Mouse (Mus musculus): ENCODE results near the gene Tm7sf2.
A peak's percentile ranks its signal among the peaks of the same experiment; 100 is the strongest.

The Tm7sf2 gene

GRCm38 (mm10) chr19:6067724-6068415 is at the start of gene Tm7sf2:
TSS of gene Tm7sf2 (minus strand) at chr19:6068373.
- DNase-seq = peak; percentile 91 to 95

DNA sequence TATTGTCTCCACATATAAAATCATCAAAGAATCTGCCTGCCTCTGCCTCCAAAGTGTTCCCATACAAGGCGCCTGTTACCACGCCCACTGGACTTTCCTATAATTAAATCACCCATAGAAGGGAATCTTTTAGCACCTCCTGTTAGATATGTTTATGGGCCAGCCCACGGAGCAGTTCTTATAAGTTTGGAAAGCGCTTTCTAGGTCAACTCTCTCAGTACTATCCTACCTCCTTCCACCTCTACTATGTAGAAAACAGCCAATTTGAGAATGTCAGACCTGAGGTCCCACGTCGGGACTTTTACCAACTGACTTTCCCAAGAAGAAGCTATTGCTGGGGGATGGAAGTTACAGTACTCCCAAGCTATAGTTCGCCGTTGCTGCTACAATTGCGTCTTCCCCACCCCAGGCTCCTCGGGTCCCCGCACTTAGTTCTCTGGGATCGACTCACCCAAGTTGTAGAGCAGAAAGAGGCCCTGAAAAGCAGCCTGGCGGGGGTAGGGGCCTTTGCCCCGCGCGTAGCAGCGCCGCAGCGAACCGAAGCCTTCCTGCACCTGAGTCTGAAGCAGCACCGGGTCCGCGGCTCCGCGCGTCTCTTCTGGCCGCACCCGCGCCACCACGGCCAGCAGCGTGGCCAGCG is 49.3 kb upstream of the Tm7sf2 start:
- no peak for DNase-seq

DNA sequence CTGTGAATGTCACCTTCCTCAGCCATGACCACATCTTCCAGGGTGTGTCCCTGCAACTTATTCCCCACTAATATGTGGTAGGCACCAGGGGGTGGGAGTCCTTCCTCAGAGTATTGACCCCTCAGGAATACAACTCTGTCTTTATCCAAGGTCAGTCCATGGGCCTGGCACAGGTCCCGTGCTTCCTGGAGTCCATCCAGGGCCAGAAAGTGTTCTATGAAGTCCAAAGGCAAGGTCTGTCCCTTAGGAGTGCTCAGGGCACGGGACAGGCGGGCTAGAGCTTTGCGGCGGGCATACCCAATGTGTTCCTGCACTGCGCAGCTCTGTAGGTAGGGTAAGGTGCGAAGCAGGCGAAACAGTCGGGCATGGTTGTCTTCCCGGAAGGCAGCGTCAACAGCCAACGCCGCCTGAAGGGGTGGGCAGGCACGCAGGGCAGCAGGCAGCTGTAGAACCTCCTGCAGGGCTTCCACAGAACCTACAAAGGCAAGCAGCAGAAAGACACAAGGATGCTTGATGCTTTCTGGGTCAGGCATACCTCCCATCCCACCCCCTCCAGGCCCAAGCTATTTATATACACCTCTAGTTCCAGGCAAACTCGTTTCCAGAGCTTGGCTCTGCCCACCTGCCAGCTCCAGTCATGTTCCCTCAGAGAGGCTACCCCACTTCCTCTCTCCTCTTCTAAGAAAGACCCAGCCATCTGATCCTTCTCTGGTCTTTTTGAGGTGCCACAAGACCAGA is 48.1 kb upstream of the Tm7sf2 start:
- peak; percentile 45 to 47 for DNase-seq

DNA sequence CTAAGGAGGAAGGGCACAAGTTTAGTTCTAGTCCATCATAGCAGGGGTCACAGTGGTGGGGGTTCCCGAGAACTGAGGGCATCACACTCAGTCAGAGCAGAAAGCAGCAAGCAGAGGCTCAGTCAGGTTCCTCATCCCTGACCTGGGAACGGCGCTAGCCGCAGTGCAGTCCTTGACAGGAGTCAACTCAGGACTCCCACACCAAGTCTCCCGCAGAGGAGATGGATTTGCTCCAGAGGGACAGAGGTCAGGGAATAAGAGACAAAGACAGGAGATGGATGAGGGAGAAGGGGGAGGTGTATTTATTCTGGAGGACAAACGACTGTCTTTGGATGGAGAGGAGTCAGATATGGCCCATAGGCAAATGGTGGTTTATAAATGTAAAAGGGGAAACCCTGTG is 44.9 kb upstream of the Tm7sf2 start:
- DNase-seq = no peak

DNA sequence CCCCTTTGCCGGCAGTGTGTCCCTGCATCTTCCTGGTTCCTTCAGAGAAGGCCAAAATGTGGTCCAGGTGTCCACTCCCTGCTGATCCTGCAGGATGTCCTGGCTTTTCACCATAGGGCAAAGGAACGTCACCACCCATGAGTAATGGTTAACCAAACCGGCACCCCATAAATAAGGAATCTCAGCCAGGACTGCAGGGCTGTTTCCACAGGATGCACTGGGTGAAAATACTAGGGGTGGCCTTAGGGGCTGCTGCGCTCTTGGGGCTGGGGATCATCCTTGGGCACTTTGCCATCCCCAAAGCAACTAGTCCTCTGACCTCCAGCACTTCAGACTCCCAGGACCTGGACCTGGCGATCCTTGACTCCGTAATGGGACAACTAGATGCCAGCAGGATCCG is 37.4 kb upstream of the Tm7sf2 start, which contains the start of gene Naaladl1:
Naaladl1 (plus strand) TSS at position 197 of the 400 bp plus-strand sequence.
- no peak for DNase-seq

DNA sequence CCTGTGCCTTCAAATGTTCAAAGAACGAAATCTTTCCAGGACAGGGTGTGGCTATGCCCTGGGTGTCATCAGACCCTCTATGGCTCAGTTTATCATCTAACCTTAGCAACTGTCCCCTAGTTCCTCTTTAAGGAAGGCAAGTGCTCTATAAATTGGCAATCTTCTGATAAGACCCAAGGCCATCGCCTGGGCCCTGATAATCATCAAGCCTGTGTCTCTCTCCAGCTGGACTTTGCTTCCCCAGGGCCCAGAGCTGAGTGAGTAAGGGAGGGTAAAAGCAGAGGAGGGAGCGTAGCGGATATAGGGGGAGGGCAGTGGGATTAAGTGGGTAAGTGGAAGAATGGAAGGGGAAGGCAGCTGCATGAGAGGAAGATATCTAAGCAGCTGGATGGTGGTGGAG is 36.3 kb upstream of the Tm7sf2 start:
- DNase-seq = no peak

GRCm38 (mm10) chr19:6102169-6102853 is 34.1 kb upstream of the Tm7sf2 start:
- DNase-seq = no peak

- no peak for DNase-seq
Measured at GRCm38 (mm10) chr19:6101186-6101585, 33.0 kb upstream of the Tm7sf2 start.

GRCm38 (mm10) chr19:6097847-6098246 is 29.7 kb upstream of the Tm7sf2 start:
- no peak for DNase-seq

GRCm38 (mm10) chr19:6094119-6094518 is 25.9 kb upstream of the Tm7sf2 start, which contains the start of gene AC131692.1:
TSS of gene AC131692.1 (plus strand) at chr19:6094419.
- no peak for DNase-seq

DNA sequence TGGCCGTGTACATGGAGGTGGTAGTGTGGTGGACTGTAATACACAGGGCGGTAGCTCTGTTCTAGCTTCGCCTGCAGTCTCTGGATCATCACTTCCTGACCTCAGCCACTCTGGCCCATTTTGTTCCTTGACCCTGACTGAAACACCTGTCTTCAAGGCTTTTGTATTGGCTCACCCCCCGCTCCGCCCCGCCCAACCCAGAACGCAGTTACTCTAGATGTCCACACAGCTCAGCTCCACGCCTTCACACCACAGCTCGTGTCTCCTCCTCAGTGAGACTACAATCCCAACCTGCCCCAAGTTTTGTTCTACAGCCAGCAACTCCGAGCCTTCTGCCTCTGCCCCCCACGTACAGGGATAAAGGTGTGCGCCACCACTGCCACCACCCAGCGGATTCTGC is 20.7 kb upstream of the Tm7sf2 start:
- no peak for DNase-seq

- DNase-seq = peak; percentile 65 to 71
Measured at GRCm38 (mm10) chr19:6085417-6085879, 17.3 kb upstream of the Tm7sf2 start.

GRCm38 (mm10) chr19:6084478-6085248 is 16.5 kb upstream of the Tm7sf2 start, which contains the start of the genes Zfpl1 and Cdca5:
TSS of gene Zfpl1 (minus strand) at chr19:6084956.
TSS of gene Cdca5 (plus strand) at chr19:6084983.
- DNase-seq = peak; percentile 98

DNA sequence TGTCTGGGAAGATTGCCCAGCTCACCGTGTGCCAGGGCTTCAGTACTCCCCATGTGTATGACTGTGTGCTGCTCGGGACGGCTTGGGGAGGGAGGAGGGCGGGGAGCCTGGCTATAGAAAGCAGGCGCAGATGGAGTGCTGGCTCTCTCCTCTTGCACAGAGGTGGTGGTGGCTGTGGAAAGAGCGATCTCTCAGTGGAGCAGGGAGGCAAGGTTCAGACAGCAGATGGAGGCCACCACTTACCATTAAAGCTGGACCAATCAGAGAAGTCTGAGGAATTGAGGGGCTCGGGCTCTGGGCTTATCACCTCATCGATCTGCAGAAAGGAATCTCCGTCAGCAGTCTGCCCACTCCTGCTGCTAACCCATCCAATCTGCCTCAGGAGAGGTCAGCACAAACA is 14.0 kb upstream of the Tm7sf2 start, which contains the start of gene Gm28374:
Gm28374 (minus strand) TSS at position 101 of the 400 bp plus-strand sequence.
- no peak for DNase-seq

DNA sequence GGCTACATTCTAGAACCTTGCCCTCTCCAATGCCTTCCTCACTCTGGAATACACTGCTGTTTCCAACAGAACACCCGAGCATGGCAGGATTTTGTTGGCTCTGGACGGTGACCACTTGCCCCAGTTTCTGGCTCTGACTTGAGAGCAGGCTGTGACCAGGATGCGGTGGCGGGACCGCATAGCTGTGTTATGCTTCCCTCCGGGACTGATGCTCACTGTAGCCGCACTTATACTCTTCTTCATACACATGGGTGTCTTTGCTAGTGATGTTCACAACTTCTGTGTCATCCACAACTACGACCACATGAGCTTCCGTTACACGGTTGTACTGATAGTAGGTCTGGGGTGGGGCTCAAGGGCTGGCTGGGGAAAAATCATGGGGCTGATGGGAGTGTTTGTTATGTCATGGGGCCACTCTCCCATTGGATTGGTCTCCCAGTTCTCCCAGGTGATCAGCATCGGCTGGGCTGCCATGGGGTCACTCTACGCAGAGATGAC is 11.9 kb upstream of the Tm7sf2 start, which contains the start of gene Tmem262:
Tmem262 (plus strand) TSS at position 51 of the 498 bp plus-strand sequence.
- DNase-seq = no peak

GRCm38 (mm10) chr19:6076564-6077393 is 8.6 kb upstream of the Tm7sf2 start, which contains the start of gene Vps51:
TSS of gene Vps51 (minus strand) at chr19:6077231.
- peak; percentile 86 to 90 for DNase-seq

DNA sequence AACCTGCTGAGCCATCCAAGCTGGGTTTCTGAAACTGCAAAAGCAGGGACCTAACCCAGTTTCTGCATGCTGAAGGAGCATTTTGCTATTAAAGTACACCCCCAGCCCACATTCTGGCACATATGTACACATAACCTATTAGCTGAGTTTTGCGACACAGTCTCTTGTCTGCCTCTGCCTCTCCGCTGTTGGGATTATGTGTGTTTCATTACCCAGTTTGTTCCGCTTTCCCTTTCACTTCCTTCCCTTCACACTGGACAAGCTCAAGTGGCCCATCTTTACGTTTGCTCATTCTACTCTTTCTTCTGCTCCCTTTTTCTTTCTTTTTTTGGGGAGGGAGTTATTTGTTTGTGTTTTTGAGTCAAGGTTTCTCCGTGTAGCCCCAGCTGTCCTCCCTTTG is 5.7 kb upstream of the Tm7sf2 start:
- no peak for DNase-seq

DNA sequence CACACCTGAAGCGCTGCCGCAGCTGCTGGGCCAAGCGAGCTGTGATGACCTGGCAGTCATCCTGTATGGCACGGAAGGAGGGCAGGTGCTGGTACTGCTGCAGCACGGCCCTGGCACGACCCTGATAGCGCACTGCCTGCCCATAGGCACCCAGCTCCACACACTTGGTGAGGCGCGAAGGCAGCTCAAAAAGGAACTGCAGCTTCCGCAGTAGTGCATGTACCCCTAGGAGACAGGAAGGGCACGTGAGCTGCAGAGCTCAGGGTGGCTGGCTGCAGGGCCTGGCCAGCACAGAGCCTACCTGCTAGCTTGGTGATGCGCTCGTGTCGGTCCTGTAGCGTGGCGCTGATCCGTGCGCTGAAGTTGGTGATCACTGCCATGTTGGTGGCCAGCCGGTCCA is 3.1 kb upstream of the Tm7sf2 start:
- DNase-seq = no peak

DNA sequence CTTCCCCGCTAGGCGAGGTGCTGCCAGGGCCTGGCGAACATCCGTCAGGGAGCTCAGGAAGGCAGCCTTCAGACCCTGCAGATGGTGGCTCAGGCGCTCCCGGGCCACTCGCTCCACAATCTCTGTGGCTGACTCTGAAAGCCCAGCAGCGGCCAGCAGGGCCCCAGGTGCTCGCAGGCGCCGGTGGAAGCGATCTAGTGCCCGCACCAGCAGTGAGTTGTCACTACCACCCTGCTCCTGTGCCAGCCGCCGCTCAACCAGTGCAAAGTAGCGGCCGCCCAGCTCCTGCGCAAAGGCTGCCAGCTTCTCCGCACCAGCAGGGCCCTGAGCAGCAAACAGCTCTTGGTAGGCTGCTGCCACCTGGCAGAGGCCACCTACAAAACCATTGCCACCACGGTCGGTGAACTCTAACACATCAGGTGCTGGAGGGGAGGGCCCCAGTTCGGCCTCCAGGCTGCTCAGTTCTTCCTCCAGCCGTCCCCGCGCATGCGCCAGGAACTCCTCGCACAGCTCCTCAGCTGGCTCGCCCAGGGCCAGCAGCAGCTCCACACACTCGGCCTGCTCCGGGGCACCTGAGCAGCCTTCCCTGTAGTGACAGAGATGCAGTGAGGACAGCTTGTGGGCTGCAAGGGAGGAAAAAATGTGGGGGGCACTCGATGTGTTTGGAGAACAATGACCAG is 2.5 kb upstream of the Tm7sf2 start:
- DNase-seq = peak; percentile 65 to 68

DNA sequence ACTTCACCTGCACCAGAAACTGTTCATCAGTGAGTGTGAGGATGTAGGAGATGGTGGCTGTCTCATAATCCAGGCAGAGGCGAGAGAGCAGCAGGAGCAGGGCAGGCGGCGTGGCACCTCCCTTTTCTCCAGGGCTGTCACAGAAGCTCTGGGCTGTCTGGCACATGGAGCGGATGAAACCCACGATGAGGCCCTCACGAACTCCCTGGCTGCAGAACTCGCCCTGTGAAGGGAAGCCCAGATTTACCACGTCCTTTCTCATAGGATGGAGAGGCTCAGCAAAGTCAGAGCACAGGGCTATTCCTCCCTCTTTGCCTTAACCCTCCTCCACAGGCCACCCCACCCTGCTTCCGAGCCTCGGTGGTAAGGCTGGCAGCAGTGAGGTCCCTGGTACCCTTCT is 1.7 kb upstream of the Tm7sf2 start:
- no peak for DNase-seq
